Mouse (Mus musculus): Measurements from ENCODE around the gene Dbf4. TPM values are rescaled to one million over a fixed set of nuclear protein-coding genes. Genes with fewer than 3 reads are reported as not detected.
A peak's percentile ranks its signal among the peaks of the same experiment; 100 is the strongest.

Dbf4 gene
- total RNA-seq (2021) = 1 to 10 TPM; 1.1 to 1.9 TPM

DNA sequence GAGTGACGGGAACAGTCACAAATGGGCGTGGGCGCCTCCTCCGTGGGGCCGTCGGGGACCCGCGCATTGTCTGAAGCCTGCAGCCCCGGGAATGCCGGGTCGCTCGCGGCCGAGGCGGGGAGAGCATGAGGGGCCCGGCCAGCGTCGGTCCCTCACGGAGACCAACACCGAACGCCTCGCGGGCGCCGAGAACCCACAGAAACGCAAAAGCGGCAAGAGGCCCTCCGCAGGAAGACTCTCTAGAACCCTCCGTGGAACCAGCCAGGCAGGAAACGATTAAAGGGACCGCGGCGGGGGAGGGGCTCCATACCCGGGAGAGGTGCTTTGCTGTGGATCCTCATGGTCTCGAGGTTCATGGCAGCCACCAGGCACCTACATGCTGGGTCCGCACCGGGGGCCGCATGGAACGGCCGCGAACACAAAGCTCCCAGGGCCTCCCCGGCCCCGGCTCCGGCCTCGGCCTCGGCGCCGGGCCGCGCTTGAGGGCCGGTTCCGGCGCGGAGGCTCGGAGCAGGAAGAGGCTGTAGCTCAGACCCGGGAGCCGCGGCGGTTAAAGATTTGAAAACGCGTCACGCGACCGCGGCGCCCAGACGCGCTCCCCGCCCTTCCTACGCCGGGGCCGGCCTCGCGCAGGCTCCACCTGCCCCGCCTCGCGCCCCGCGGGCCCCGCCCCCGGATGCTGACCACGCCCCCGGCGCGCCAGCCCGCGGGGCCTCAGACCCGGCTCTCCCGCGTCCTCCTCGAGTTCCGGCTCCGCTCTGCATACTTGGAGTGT is at the start of gene Dbf4, which contains the start of gene Slc25a40:
Dbf4 (minus strand) TSS at position 560 of the 775 bp plus-strand sequence.
Slc25a40 (plus strand) TSS at position 694 of the 775 bp plus-strand sequence.
- intact Hi-C loops (cut with DNase I) = loop anchor here (5.0 to 10.0 kb wide), 5 partner anchors 202 to 742 kb away; partner anchors contain the start of genes Crot, Dmtf1 and Rundc3b
- DNase-seq = peak; percentile 95

DNA sequence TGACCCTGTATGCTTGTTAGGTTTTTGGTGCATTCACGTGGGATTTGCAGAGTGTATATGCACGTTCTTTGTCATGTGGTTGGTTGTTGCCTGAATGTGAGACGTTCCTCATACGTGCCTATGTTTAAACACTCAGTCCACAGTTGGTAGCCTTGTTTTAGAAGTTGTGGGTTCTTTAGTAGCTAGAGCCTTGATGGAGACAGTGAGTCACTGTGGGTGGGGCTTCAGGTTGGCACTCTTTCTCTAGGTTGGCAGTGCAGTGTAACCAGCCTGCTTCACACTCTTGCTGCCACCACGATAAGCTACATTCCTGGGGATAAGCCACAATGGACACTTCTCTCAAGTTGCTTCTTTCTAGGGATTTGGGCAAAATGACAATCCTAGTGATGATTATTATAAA is 34.0 kb upstream of the Dbf4 start:
- DNase-seq = no peak
- intact Hi-C loops (cut with DNase I) = no loop called here

DNA sequence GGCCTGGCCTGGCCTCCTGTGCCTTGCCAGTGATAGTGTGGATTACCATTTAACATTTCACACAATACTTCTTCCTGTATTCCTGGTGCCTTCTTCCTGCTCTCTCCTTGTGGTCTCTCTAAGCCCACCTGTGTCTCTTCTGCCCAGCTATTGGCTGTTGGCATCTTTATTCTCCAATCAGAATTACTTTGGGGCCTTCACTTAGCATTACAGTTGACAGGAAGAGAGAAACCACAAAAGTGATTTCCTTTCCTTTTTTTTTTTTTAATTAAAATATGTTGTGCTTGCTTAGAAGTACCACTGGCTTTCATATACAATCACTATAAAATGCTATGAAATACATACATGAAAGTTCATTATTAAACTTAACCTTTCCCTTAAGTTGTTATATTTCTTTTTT is 33.0 kb upstream of the Dbf4 start:
- no peak for DNase-seq
- intact Hi-C loops (cut with DNase I) = no loop called here

DNA sequence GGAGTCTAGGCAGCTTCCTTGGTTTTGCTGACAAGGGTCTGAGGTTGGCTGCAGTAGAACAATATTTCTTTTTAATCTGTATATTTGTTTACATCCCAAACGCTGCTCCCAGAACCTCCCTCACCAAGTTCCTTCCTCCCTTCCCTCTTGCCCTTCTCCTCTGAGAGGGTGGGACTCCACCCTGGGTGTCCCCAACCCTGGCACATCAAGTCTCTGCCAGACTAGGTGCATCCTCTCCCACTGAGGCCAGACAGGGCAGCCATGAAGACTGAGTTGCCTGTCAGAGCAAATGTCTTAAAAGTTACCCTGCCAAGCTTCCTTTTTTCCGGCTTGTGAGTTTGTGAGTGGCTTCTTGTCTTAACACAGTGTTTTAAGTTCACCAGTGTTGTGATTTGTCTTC is 16.6 kb upstream of the Dbf4 start:
- intact Hi-C loops (cut with DNase I) = no loop called here
- no peak for DNase-seq

DNA sequence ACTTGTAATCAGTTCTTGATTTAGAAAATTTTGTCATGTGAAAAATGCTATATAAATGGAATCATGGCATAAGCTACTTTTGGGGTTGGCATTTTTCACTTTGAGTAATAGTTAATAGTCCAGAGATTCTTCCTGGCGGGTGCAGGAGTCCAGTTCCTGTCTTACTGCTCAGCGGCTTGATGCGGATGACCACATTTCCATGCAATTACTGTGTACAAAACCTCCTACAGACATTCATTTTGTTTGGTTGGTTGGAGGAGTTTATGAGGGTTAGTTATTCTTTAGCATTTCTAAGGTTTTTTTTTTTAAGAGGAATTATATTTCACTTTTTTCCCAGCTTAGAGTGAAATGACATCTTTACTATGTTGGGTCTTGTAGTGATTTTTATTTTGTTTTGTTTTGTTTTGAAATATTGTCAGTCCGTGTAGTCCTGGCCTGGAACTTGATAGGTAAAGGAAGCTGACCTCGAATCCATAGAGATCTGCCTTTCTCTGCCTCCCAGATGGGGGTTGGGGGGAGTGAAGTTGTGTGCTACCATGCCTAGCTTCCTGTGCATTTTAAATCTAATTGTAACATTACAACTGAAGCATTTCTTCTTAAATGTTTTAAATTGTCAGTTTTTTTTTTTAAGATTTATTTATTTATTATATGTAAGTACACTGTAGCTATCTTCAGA is 15.1 kb upstream of the Dbf4 start:
- intact Hi-C loops (cut with DNase I) = no loop called here
- DNase-seq = no peak

DNA sequence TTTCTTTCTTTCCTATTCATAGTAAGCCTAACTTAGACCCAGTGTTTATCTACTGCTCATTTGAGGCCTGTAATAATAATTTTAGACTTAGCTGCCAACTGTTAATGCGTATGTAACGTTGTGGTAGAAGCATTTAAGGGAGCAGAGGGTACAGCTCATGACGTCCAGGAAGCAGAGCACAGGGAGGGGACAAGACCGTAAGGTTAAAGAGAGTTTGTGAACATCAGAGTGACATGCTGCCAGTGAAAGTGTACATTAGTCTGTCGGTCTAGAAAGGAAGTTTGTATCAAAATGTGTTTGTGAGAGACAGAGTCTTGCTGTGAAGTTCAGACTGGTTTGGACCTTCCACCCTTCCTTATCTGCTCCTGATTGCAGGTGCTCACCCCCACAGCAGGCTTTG is 3.4 kb upstream of the Dbf4 start:
- intact Hi-C loops (cut with DNase I) = loop anchor here (10.0 kb wide), 3 partner anchors 199 to 739 kb away; partner anchors contain the start of genes Crot, Dmtf1 and Rundc3b
- DNase-seq = no peak

DNA sequence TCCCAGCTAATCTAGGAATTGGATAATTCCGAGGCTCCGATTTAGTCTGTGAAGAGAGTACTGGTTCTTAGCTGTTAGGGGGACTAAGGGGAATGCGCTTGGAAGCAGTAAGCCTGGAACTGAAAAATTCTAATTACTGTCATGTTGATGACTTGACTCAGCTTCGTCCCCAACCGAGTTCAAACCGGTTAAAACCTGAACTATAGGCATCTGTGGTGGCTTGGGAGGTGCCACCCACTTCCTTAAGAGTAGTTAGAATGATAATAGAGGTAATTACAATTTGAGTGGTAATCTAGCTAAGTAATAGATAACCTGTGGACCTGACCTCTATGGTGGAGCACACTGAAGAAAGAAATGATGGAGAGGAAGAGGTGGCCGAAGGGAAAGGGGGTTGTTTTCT is 1.6 kb upstream of the Dbf4 start:
- no peak for DNase-seq
- intact Hi-C loops (cut with DNase I) = loop anchor here (5.0 to 10.0 kb wide), 5 partner anchors 201 to 741 kb away; partner anchors contain the start of genes Crot, Dmtf1 and Rundc3b

DNA sequence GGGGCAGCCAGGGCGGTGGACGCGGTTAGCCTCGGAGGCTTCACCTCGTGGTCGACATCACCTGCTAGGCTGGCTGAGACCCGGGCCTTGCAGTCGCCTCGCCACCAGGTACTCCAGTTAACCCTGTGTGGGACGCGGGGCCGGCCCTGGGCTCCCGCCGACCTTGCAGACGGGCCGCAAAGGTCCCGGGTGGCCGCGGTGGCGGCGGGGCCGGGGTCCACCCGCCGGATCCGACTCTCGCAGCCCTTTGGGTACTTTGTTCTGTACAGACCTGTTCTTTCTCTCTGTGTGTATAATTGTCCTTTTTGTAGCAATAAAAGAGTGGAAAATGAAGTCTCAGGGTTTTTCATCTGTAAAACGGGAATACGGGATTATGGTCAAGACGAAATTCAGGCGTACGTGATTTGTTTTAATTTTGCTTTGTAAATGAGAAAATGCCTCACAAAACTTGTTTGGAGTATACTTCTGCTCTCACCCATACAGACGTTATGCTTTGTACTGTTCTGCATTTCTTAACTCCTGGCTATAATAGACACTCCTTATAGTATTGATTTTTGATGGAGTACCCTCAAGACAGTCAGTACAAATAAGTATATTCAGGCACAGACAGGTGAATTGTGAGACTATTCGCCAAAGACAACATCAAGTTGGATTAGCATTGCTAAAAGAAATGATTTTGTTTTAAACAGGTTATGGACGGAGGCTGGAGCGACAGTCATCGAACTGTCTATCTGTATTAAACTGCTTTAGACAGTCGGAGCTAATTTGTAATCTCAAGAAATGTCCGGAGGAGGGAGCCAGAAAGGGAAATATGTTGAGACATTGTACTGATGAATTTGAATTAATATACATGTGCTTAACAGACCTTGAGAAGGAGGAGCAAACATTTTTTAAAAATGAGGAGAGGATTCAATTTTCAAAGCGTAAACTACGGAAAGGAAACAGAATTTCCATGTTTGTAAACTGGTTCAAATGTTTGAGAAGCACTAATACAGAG is 714 bp upstream of the Dbf4 start:
- intact Hi-C loops (cut with DNase I) = loop anchor here (5.0 to 10.0 kb wide), 5 partner anchors 202 to 742 kb away; partner anchors contain the start of genes Crot, Dmtf1 and Rundc3b

DNA sequence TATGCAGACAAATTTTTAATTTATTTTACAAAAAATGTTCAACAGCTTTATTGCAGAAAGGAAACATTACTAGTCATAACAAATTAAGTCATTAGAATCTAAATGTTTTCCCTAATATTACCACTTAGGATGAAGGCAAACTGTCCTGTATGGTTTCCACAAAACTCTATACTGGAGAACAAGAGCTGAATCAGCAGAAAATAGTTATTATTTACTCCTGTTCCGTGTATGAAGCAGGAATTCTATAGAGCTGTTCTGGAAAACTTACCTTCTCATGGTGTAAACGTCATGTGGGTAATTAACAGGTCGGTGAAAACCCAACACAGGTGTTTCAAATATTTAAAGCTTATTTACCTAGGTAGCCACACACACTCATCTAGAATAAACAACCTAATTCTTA is 1.1 kb downstream of the Dbf4 start:
- DNase-seq = no peak
- intact Hi-C loops (cut with DNase I) = loop anchor here (5.0 to 10.0 kb wide), 5 partner anchors 203 to 743 kb away; partner anchors contain the start of genes Crot, Dmtf1 and Rundc3b

More for the DNA sequence above, 714 bp upstream of the Dbf4 start:
- no peak for DNase-seq

DNA sequence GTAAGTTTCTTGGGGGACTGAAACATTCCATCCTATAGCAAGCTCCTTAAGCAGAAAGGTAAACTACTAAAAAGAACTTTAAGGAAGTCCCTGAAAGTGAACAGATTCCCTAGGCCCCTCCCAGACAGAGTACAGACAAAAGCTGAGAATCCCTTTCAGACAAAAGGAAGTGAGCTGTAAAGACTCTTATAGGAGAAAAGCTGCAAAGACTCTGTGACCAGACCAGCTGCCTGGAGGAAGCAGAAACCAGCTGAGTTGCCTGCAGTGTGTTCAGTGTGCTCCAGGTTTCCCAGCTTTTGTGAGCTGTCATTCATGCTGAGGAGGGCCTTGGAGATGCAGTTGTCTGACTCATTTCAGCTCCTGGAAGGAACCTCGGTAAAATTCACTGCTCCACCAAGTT is 5.1 kb downstream of the Dbf4 start:
- intact Hi-C loops (cut with DNase I) = no loop called here
- no peak for DNase-seq

DNA sequence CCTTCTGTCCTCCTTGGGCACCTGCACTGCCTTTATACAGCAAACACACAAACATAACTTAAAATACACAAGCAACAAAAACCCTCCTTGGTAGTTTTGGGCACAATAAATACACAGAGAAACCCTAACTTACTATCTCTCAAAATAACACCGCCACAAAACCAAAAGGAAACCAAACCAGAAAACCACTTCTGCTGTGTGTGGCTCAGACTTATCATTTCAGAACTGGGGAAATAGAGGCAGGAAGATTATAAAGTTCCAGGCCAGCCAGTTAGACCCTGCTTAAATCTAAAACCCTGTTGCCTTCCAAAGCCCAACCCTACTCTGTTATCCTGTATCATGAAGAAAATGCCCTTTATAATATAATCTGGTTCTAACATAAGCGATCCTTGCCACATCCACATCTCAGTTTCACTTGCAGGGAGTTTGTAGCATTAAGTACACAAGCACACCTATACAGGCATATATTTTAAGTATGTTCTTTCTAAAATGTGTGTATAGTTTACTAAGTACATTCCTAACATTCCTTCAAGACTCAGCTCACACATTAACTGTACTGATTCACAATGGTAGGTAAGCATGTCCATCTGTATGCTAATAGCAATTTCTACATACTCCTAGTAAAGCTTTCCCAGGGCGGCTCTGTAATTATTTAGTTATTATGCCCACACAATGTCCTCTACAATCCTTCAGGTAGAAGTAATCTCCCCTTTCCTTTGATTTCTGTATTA is 5.7 kb downstream of the Dbf4 start:
- intact Hi-C loops (cut with DNase I) = no loop called here

DNA sequence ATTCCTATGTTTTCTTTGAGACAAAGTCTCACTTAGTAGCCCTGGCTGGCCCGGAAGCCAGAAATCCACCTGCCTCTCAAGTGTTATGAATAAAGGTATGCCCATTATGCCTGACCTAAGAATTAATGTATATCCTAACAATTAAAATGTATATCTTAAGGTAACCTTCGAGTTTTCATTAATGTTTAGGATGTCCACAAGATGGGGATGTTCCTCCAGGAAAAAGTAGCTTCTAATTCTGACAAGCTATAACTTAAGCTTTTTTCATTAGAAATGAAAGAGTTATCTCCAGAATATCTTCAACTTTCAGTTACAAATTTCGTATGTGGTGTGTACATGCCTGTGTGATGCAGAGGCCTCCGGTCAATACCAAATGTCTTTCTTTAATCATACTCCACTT is 13.8 kb downstream of the Dbf4 start:
- no peak for DNase-seq
- intact Hi-C loops (cut with DNase I) = no loop called here

More for the DNA sequence above, 5.7 kb downstream of the Dbf4 start:
- no peak for DNase-seq

DNA sequence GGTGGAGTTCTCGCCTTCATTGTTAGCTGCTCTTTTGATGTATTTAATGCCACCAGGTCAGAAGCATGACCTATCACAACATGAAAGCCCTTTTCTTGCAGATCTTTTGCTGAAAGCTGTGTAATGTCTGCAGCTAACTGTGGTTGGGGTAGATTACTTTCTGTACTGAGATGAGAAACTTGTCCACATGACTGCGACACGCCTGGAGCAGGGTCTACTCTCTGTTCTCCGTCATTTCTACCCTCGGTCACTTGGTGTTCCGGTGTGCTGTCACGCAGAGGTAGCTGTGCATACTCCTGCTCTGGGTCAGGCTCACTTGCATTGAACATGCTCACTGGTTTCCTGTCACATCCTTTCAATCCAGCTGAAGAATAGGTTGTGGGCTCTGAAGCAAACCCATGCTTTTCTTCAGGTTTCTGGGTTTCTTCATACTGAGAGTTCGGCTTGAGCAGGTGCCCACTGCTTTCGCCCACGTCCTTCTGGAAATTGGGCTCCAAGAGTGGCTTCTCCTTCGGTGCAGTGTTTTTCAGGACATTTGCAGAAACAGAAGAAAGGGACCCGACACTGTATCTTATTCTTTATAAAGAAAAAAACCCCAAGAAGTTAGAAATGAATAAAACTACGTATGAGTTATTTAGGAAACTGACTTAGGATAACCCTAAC is 24.8 kb downstream of the Dbf4 start:
- no peak for DNase-seq
- intact Hi-C loops (cut with DNase I) = no loop called here

DNA sequence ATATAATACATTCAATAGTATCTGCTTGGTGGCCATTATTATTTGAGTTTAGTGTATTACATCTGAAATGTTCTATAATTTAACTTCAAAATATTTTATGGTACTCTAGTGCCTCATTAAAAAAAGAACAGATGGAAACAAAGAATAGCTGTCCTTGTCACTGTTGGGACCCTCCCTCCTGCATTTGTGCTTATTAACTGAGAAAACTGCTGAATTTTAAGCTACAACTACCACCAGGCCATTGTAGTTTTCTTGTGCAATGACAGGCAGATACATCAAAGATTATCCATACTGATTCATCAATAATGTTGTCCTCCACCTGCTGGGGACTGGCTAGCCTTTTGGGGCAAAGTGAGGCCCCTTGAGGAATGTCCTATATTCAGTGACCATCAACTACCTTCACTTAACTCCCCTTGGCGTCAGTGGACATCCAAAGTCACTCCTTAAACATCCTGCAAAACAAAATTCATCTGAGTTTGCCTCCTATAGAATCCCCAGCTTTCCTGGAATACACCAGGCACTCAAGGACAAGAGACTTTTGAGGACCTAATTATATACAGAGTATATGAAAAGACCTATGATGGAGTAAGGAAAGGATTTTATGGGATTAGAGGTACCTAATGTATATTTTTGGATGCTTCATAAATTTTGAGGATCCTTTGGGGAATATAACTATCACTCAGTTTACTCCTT is 28.5 kb downstream of the Dbf4 start:
- intact Hi-C loops (cut with DNase I) = no loop called here
- no peak for DNase-seq

DNA sequence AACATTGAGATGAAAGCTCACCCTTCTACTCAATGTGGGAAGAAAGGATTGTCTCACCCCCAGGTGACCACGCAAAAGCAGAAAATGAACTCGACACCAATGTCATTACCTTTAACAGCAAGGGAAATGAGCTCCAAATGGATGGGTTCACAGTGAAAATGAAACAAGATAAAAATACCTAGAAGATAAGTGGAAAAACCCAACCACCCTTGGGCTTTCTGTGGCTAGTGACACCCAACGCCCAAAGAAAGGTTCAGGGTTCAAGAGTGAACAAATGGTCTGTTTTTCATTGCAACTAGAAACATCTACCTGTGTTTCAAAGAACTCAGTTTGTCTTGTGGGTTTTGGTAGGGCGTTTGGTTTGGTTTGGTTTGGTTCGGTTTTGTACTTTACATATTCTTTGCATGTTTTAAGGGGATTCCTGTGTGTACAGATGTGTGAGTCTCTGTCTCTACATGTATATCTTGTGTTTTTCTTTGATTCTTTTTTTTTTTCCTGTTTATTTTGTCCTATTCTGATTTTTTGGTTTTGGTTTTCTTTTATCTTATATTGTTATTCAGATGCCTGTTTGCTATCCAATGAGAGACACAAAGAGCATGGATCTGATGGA is 48.1 kb downstream of the Dbf4 start:
- intact Hi-C loops (cut with DNase I) = no loop called here
- DNase-seq = no peak

DNA sequence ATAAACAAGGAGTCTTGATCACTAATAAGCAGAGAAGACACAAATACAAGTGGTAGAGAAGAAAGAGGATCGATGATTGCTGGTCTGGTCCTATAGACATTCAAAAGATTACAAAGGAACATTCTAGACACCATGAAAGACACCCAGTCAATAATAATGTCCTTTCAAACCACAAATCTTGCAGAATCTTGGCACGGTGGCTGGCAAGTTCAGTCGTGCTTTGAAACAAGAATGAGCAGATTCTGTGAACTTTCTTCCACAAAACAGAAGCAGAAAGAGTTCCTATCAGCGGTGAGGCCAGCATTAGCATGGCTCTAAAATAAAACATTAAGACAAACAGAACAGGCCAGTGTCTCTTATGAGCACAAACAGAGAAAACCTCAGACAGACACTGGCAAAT is 49.1 kb downstream of the Dbf4 start:
- intact Hi-C loops (cut with DNase I) = no loop called here
- DNase-seq = no peak

DNA sequence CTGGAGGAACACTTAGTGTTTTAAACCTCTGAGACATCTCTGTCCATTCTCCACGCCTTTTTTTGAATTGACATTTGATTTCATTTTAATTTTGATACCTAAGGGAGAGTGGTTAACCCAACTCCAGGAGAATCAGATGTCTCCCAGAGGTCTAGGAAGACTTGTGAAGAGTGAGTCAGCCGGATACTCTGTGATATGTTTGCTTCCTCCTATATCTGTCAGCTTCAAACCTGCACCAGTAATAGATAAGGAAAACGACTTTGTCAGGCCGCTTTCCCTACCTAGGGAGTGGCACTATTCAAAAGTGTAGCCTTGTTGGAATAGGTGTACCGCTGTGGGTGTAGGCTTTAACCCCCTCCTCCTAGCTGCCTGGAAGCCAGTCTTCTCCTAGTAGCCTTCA is 53.7 kb downstream of the Dbf4 start:
- no peak for DNase-seq
- intact Hi-C loops (cut with DNase I) = loop anchor here (5.0 to 10.0 kb wide), 2 partner anchors 206 to 314 kb away; no protein-coding TSS in a partner anchor

DNA sequence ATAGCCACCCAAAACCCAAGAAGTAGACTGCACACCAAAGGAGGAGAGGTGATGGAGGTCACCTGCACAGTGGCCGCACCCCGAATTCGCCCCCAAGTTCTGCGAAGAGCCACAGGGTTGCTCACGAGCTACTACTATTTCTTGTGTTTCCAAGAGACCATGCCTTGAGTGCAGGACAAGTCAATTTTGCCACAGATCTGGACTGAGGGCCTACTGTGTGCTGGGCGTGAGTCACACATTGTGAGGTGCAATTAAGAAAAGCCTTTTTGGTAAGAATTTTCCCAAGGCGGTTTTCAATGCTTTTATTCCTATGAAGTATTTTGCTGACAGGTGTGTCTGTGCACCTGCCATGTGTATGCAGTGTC is 54.2 kb downstream of the Dbf4 start:
- no peak for DNase-seq
- intact Hi-C loops (cut with DNase I) = loop anchor here (5.0 to 10.0 kb wide), 2 partner anchors 206 to 314 kb away; no protein-coding TSS in a partner anchor
